Mouse (Mus musculus): Measurements from ENCODE around the gene Ugt1a2. TPM values are rescaled to one million over a fixed set of nuclear protein-coding genes. Genes with fewer than 3 reads are reported as not detected.
A peak's percentile ranks its signal among the peaks of the same experiment; 100 is the strongest.

Ugt1a2 gene
- polyA plus RNA-seq, 1 experiment = 0.77 TPM

GRCm38 (mm10) chr1:88256886-88257663, 56.7 kb downstream of the Ugt1a2 start:
- DNase-seq (ENCODE audit: low spot score) = no peak

- no peak for DNase-seq (ENCODE audit: low spot score)
Observed at GRCm38 (mm10) chr1:88257681-88258080, 57.3 kb downstream of the Ugt1a2 start.

GRCm38 (mm10) chr1:88258361-88258760, 58.0 kb downstream of the Ugt1a2 start:
- DNase-seq (ENCODE audit: low spot score) = no peak

- DNase-seq (ENCODE audit: low spot score) = no peak
Observed at GRCm38 (mm10) chr1:88258881-88259642, 58.7 kb downstream of the Ugt1a2 start.

GRCm38 (mm10) chr1:88259643-88260024, 59.2 kb downstream of the Ugt1a2 start:
- DNase-seq (ENCODE audit: low spot score) = no peak

- DNase-seq (ENCODE audit: low spot score) = no peak
Observed at GRCm38 (mm10) chr1:88260114-88260513, 59.7 kb downstream of the Ugt1a2 start.

GRCm38 (mm10) chr1:88260604-88261377, 60.4 kb downstream of the Ugt1a2 start:
- peak; percentile 40 for DNase-seq (ENCODE audit: low spot score)

GRCm38 (mm10) chr1:88261706-88262105, 61.3 kb downstream of the Ugt1a2 start:
- DNase-seq (ENCODE audit: low spot score) = no peak

GRCm38 (mm10) chr1:88262255-88262654, 61.9 kb downstream of the Ugt1a2 start:
- peak; percentile 94 for DNase-seq (ENCODE audit: low spot score)

- DNase-seq (ENCODE audit: low spot score) = no peak
Observed at GRCm38 (mm10) chr1:88262961-88263360, 62.6 kb downstream of the Ugt1a2 start.

GRCm38 (mm10) chr1:88263778-88264177, 63.4 kb downstream of the Ugt1a2 start:
- no peak for DNase-seq (ENCODE audit: low spot score)

GRCm38 (mm10) chr1:88264237-88264868, 64.0 kb downstream of the Ugt1a2 start:
- no peak for DNase-seq (ENCODE audit: low spot score)

GRCm38 (mm10) chr1:88264869-88265240, 64.5 kb downstream of the Ugt1a2 start:
- peak; percentile 42 for DNase-seq (ENCODE audit: low spot score)

GRCm38 (mm10) chr1:88266123-88266522, 65.7 kb downstream of the Ugt1a2 start:
- peak; percentile 44 for DNase-seq (ENCODE audit: low spot score)

- no peak for DNase-seq (ENCODE audit: low spot score)
Observed at GRCm38 (mm10) chr1:88267489-88267888, 67.1 kb downstream of the Ugt1a2 start.

GRCm38 (mm10) chr1:88268070-88268469, 67.7 kb downstream of the Ugt1a2 start:
- DNase-seq (ENCODE audit: low spot score) = no peak

Other genes with a start within 250 kb of the Ugt1a2 start
- 19.4 and 23.5 TPM in 2 replicates for gene Usp40, start 192.1 kb upstream of the Ugt1a2 start, polyA plus RNA-seq (2012; rRNA removed)
- gene Ugt1a10, start 145.2 kb upstream of the Ugt1a2 start, polyA plus RNA-seq (2012; rRNA removed) = 0.16 TPM in 1 of 2 replicates, not detected in the other
- gene Ugt1a9, start 129.8 kb upstream of the Ugt1a2 start, polyA plus RNA-seq (2012; rRNA removed) = not detected in 2 replicates
- not detected in 2 replicates for gene Ugt1a8, start 112.8 kb upstream of the Ugt1a2 start, polyA plus RNA-seq (2012; rRNA removed)
- gene Ugt1a7c, start 105.5 kb upstream of the Ugt1a2 start, polyA plus RNA-seq (2012; rRNA removed) = 96.6 and 98.2 TPM in 2 replicates
- 30.4 and 31.7 TPM in 2 replicates for gene Ugt1a6b, start 97.3 kb upstream of the Ugt1a2 start, polyA plus RNA-seq (2012; rRNA removed)
- 361 and 412 TPM in 2 replicates for gene Ugt1a6a, start 65.8 kb upstream of the Ugt1a2 start, polyA plus RNA-seq (2012; rRNA removed)
- gene Ugt1a5, start 34.6 kb upstream of the Ugt1a2 start, polyA plus RNA-seq (2012; rRNA removed) = 2.3 and 5.1 TPM in 2 replicates
- gene Dnajb3, start 5.2 kb downstream of the Ugt1a2 start, polyA plus RNA-seq (2012; rRNA removed) = 1.3 and 1.7 TPM in 2 replicates
- 9.0 and 11.0 TPM in 2 replicates for gene Ugt1a1, start 11.4 kb downstream of the Ugt1a2 start, polyA plus RNA-seq (2012; rRNA removed)
- gene Mroh2a, start 26.4 kb downstream of the Ugt1a2 start, polyA plus RNA-seq (2012; rRNA removed) = 0.24 and 0.29 TPM in 2 replicates
- 62.9 and 67.6 TPM in 2 replicates for gene Hjurp, start 77.0 kb downstream of the Ugt1a2 start, polyA plus RNA-seq (2012; rRNA removed)
- gene Trpm8, start 77.1 kb downstream of the Ugt1a2 start, polyA plus RNA-seq (2012; rRNA removed) = not detected in 2 replicates
- 0.13 TPM in 1 of 2 replicates, not detected in the other for gene Spp2, start 206.4 kb downstream of the Ugt1a2 start, polyA plus RNA-seq (2012; rRNA removed)

All from urinary bladder, adult 2 months (tissue).